Mouse (Mus musculus): ENCODE results near the gene Gpr61.

DNA sequence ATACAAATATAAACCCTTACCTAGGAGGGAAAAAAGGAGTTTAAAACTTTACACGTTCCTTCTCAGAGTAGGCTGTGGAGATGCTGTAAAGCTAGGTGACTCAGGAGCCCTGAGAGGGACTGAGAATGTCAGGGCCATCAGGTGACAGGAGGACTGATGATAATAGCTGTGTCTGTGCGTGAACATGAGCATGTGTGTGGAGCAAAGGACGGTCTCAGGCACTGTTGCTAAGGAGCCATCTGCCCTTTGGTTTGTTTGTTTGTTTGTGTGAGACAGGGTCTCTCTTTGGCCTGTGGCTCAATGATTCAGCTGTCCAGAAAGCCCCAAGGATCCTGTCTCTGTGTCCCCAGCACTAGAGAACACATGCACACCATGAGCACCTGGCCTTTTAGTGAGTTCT, 33.6 kb downstream of the Gpr61 start:
- TF ChIP-seq CTCF (IDR thresholded peaks at IDR 0.05; ENCODE audit: low read depth) = no peak
- no peak for TF ChIP-seq EP300 (IDR thresholded peaks at IDR 0.05; ENCODE audit: low read depth)
